8 mouse cellular contexts compared by ENCODE assay signal in the genomic region with DNA sequence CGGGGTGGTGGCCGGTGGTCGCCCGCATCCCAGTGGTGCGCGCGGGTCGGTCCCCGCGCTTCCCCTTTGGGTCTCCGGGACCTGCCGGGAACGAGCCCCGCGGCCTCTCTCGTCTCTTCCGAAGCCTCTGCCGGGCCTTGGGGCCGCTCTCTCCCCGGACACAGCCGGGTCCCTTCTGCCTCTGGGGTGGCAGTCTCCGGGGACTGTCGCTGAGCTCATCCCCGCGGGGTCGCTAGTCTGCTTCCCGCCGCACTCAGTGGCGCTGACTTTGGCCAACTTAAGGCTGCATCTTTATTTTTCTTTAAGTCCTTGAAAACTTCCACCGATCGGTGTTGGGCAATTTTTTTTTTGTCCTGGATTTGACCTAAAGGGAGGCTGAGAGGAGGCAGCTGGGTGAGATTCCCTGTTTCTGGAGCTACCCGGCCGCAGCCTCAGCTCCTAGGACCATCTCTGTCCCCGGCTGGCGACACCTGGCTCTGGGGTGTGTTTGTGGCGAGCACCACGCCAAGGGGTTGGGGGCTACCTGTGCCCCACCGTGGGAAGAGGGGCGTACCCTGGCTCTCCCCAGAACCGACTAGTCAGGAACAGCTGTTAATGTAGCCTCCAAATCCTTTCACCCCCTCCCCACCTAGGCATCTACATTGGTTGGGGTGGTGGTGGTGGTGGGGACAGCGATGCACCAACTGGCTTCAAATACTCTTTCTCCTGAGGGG. TPM values are rescaled to one million over a fixed set of nuclear protein-coding genes. Genes with fewer than 3 reads are reported as not detected.
DNase-seq lines count a peak whose midpoint lies in the region; ATAC-seq and TF ChIP-seq lines count a peak whose summit lies in the region.

No protein-coding gene starts in this region.

- peak overlapping the region; percentile 85 for H3K4me3 ChIP-seq in G1E (ENCODE audit: low read depth, low read length)
- peak overlapping the region; percentile 90 for H3K4me3 ChIP-seq in bone marrow macrophage, adult 2 months (ENCODE audit: insufficient read depth, low read length)
- H3K4me3 ChIP-seq in forebrain, embryonic 12.5 days (replicated peaks) = peak overlapping the region; percentile 82

- H3K9ac ChIP-seq in forebrain, embryonic 12.5 days = peak overlapping the region; percentile 83

- peak overlapping the region; percentile 86 for H3K4me2 ChIP-seq in forebrain, embryonic 12.5 days

- WGBS in forebrain, embryonic 12.5 days = under 1% methylated on average over 26 of the region's 41 CpGs

- H3K9me3 ChIP-seq in G1E (replicated peaks) = no peaks in the 10 kb centered on the region
- H3K9me3 ChIP-seq in forebrain, embryonic 12.5 days = no peaks in the 10 kb centered on the region

- peaks cover 12% of the 10 kb centered on the region; the same call in 1 of the 2 replicates for H3K27me3 ChIP-seq in G1E (ENCODE audit: insufficient read depth, low read length)
- no peaks in the 10 kb centered on the region for H3K27me3 ChIP-seq in forebrain, embryonic 12.5 days

- DNase-seq in G1E (ENCODE audit: low spot score) = peak; percentile 73
- DNase-seq in layer of hippocampus, postnatal 14 days (ENCODE audit: low spot score in 2 of 2) = peak; percentile 52 to 55
- peak; percentile 54 for DNase-seq in lung, postnatal 36 days
- peak; percentile 52 for DNase-seq in right cerebral cortex, adult 18-20 months
- peak; percentile 54 for DNase-seq in urinary bladder, postnatal 14 days (ENCODE audit: low spot score)

- H3K27ac ChIP-seq in bone marrow macrophage, adult 2 months (ENCODE audit: insufficient read depth, low read depth, low read length) = 0 out of 2 replicates have a peak overlapping the region, but pooled peaks have one; percentile 10
- peak overlapping the region; percentile 92 for H3K27ac ChIP-seq in forebrain, embryonic 12.5 days

- no peak for TF ChIP-seq POLR2A in bone marrow macrophage, adult 2 months (IDR thresholded peaks at IDR 0.05; ENCODE audit: borderline replicate concordance, low read depth, low read length)

- TF ChIP-seq CTCF in G1E (IDR thresholded peaks at IDR 0.05; ENCODE audit: low read depth, low read length) = no peak
- TF ChIP-seq CTCF in bone marrow macrophage, adult 2 months (IDR thresholded peaks at IDR 0.05; ENCODE audit: low read depth, low read length) = no peak

- peak; percentile 65 for ATAC-seq in G1E (ENCODE audit: extremely low read depth, insufficient number of reproducible peaks, low FRiP score, poor library complexity, severe bottlenecking)
- peak; percentile 80 for ATAC-seq in forebrain, embryonic 12.5 days (ENCODE audit: low FRiP score)
- peak; percentile 58 to 77 for ATAC-seq in hematopoietic stem cell, adult 5-6 weeks (replicated peaks in 1 of 2; ENCODE audit: insufficient read depth in 1 of 2, low FRiP score in 2 of 2, low TSS enrichment in 1 of 2, low read depth in 1 of 2, poor library complexity in 2 of 2, severe bottlenecking in 2 of 2)

- H3K36me3 ChIP-seq in G1E (replicated peaks) = peaks cover 10% of the 10 kb centered on the region
- peaks cover 5% of the 10 kb centered on the region; the same call in 1 of the 2 replicates for H3K36me3 ChIP-seq in forebrain, embryonic 12.5 days (replicated peaks)

- H3K4me1 ChIP-seq in G1E (ENCODE audit: insufficient read depth, low read depth, low read length) = peaks cover 23% of the 10 kb centered on the region
- peaks cover 16% of the 10 kb centered on the region for H3K4me1 ChIP-seq in bone marrow macrophage, adult 2 months (ENCODE audit: control insufficient read depth, insufficient read depth, low read length)
- H3K4me1 ChIP-seq in forebrain, embryonic 12.5 days = peaks cover 44% of the 10 kb centered on the region

RNA-seq across cellular contexts. Expression of a gene that starts 0.9 kb away (rescaled TPM):
- total RNA-seq in G1E (2014; fragmentation: Nextera tagmentation) = 4.0 and 6.6 TPM in 2 replicates
- 2.3 and 2.6 TPM in 2 replicates for total RNA-seq in G1E (2017)
- polyA plus RNA-seq in G1E (2012) = 2.3 and 2.4 TPM in 2 replicates
- 2.2 TPM in 2 replicates for polyA plus RNA-seq in bone marrow macrophage, adult 2 months (2012; ENCODE audit: insufficient read depth, insufficient read length, missing spikeins)
- polyA plus RNA-seq in forebrain, embryonic 12.5 days (2016; fragmentation: Nextera tagmentation; extraction: Ambion mirVana) = 30.2 and 31.3 TPM in 2 replicates
- total RNA-seq in hematopoietic stem cell, adult 5-6 weeks (2017) = 3.1 and 9.3 TPM in 2 replicates
- total RNA-seq in layer of hippocampus, postnatal 14 days (2021) = 10 to 100 TPM; 74.7 to 78.0 TPM

Comparison
In these comparisons a context has a peak if more than half of its experiments do, and no peak if none do; other contexts are left out.
1. Peak in every context shown above with its lines: DNase-seq, ATAC-seq, H3K4me3 ChIP-seq and H3K27ac ChIP-seq.